Mouse (Mus musculus) midbrain, embryonic 10.5 days (tissue): ENCODE data around the gene Pop7. TPM values are rescaled to one million over a fixed set of nuclear protein-coding genes. Genes with fewer than 3 reads are reported as not detected.

ENCODE experiments used
- DNase-seq: peaks from one replicate; pipeline ENCODE4 v3.0.0-alpha.2; 2017; ENCODE audit warnings: low spot score
- H3K27ac ChIP-seq: fragments of 300-500 bp; sonication (generic); replicated peaks from 2 replicates; pipeline ENCODE4 v1.5.1; 2016; ENCODE audit warnings: mild to moderate bottlenecking
- H3K27me3 ChIP-seq: fragments of 300-500 bp; sonication (generic); 2 replicates; pipeline ENCODE4 v1.6.1; 2016; ENCODE audit warnings: low read depth, mild to moderate bottlenecking; ENCODE audit not compliant: poor library complexity, severe bottlenecking
- H3K36me3 ChIP-seq: fragments of 300-500 bp; sonication (generic); 2 replicates; pipeline ENCODE4 v1.6.1; 2016; ENCODE audit warnings: mild to moderate bottlenecking, moderate library complexity
- H3K4me1 ChIP-seq: fragments of 300-500 bp; sonication (generic); 2 replicates; pipeline ENCODE4 v1.6.1; 2016
- H3K4me3 ChIP-seq: fragments of 300-500 bp; sonication (generic); 2 replicates; pipeline ENCODE4 v1.5.1; 2016; ENCODE audit warnings: mild to moderate bottlenecking, moderate library complexity
- H3K9me3 ChIP-seq: fragments of 300-500 bp; sonication (generic); replicated peaks from 2 replicates; pipeline ENCODE4 v1.6.1; 2016; ENCODE audit warnings: mild to moderate bottlenecking
- WGBS: fragments of 180-500 bp; shearing (Covaris S2); methylation state at CpG from one replicate; pipeline ENCODE4 v1.1.7; 2016; 5-methylcytosine and 5-hydroxymethylcytosine counted together
- microRNA-seq: library from miRNA; unstranded; fragments of <30 nt; microRNA quantifications from one replicate; pipeline ENCODE4, GENCODE M21; 2017
- polyA plus RNA-seq: library from polyadenylated mRNA; unstranded; fragments of >200 nt; fragmentation: Nextera tagmentation; extraction: Ambion mirVana; gene quantifications from 2 replicates; pipeline ENCODE4 v1.2.1, GENCODE M21; 2016

Gene Pop7
- polyA plus RNA-seq, 1 experiment from 2014 or later: 55.3 TPM

GRCm38 (mm10) chr5:137472252-137472904 is 29.9 kb downstream of the Pop7 start:
- Histone ChIP-seq H3K9me3 (no peaks in the 10 kb centered on the region), H3K4me1 (peaks cover 18% of the 10 kb centered on the region), H3K27ac (no peak overlapping the region), H3K36me3 (no peaks in the 10 kb centered on the region), H3K4me3 (no peak overlapping the region), H3K27me3 (no peaks in the 10 kb centered on the region)
- 73% methylated on average over 5 of the region's 5 CpGs for WGBS
- DNase-seq: no peak

- no peak overlapping the region for H3K27ac ChIP-seq
- WGBS: 90% methylated on average over 6 of the region's 6 CpGs
Observed at GRCm38 (mm10) chr5:137466946-137467345, 35.4 kb downstream of the Pop7 start.

GRCm38 (mm10) chr5:137465049-137465448 is 37.3 kb downstream of the Pop7 start:
- DNase-seq: no peak
- Histone ChIP-seq H3K9me3 (no peaks in the 10 kb centered on the region), H3K4me1 (no peaks in the 10 kb centered on the region), H3K36me3 (no peaks in the 10 kb centered on the region), H3K27me3 (no peaks in the 10 kb centered on the region), H3K4me3 (no peak overlapping the region), H3K27ac (no peak overlapping the region)
- WGBS: 53% methylated on average over 3 of the region's 3 CpGs

More at GRCm38 (mm10) chr5:137466946-137467345, 35.4 kb downstream of the Pop7 start:
- Histone ChIP-seq H3K4me1 (no peaks in the 10 kb centered on the region), H3K4me3 (no peak overlapping the region), H3K27me3 (no peaks in the 10 kb centered on the region), H3K9me3 (no peaks in the 10 kb centered on the region), H3K36me3 (no peaks in the 10 kb centered on the region)
- no peak for DNase-seq

- H3K9me3 ChIP-seq: no peaks in the 10 kb centered on the region
- no peak for DNase-seq
- no peak overlapping the region for H3K4me3 ChIP-seq
- H3K36me3 ChIP-seq: no peaks in the 10 kb centered on the region
- no peaks in the 10 kb centered on the region for H3K4me1 ChIP-seq
- WGBS: 76% methylated on average over 7 of the region's 7 CpGs
- H3K27ac ChIP-seq: no peak overlapping the region
- H3K27me3 ChIP-seq: no peaks in the 10 kb centered on the region
Observed at GRCm38 (mm10) chr5:137455866-137456591, 46.3 kb downstream of the Pop7 start.

GRCm38 (mm10) chr5:137455206-137455605 is 47.1 kb downstream of the Pop7 start:
- Histone ChIP-seq H3K9me3 (no peaks in the 10 kb centered on the region), H3K27ac (no peak overlapping the region), H3K27me3 (no peaks in the 10 kb centered on the region), H3K36me3 (no peaks in the 10 kb centered on the region), H3K4me1 (no peaks in the 10 kb centered on the region), H3K4me3 (no peak overlapping the region)
- 86% methylated on average over 6 of the region's 6 CpGs for WGBS
- DNase-seq: no peak

Small RNA genes lying within 50 kb of the gene (microRNA-seq; reads per million reads assigned to microRNA genes)
- gene Mir6418: 1.2 reads per million

Other genes starting within 250 kb of the Pop7 start
- 3.4 and 4.8 TPM in 2 replicates for gene Ache, start 215.0 kb downstream of the Pop7 start, polyA plus RNA-seq
- gene Ufsp1, start 207.9 kb downstream of the Pop7 start, polyA plus RNA-seq: 9.6 and 11.0 TPM in 2 replicates
- gene Srrt, start 194.8 kb downstream of the Pop7 start, polyA plus RNA-seq: 190 and 192 TPM in 2 replicates
- gene Trip6, start 188.1 kb downstream of the Pop7 start, polyA plus RNA-seq: 61.0 and 61.1 TPM in 2 replicates
- gene Slc12a9, start 168.9 kb downstream of the Pop7 start, polyA plus RNA-seq: 12.0 and 14.3 TPM in 2 replicates
- 28.9 and 30.0 TPM in 2 replicates for gene Ephb4, start 152.4 kb downstream of the Pop7 start, polyA plus RNA-seq
- 0.07 and 0.09 TPM in 2 replicates for gene Zan, start 25.5 kb downstream of the Pop7 start, polyA plus RNA-seq
- 15.1 and 16.4 TPM in 2 replicates for gene Gigyf1, start 16.0 kb upstream of the Pop7 start, polyA plus RNA-seq
- gene Epo, start 30.7 kb upstream of the Pop7 start, polyA plus RNA-seq: 2.6 and 5.5 TPM in 2 replicates
- 400 and 414 TPM in 2 replicates for gene Gnb2, start 31.0 kb upstream of the Pop7 start, polyA plus RNA-seq
- 9.4 and 27.5 TPM in 2 replicates for gene Actl6b, start 51.0 kb upstream of the Pop7 start, polyA plus RNA-seq
- gene Tfr2, start 67.3 kb upstream of the Pop7 start, polyA plus RNA-seq: 1.9 and 2.2 TPM in 2 replicates
- gene Mospd3, start 98.5 kb upstream of the Pop7 start, polyA plus RNA-seq: 14.0 and 19.4 TPM in 2 replicates
- 61.4 and 68.2 TPM in 2 replicates for gene Pcolce, start 111.3 kb upstream of the Pop7 start, polyA plus RNA-seq
- gene Fbxo24, start 126.5 kb upstream of the Pop7 start, polyA plus RNA-seq: 0.25 and 0.28 TPM in 2 replicates
- gene Lrch4, start 126.6 kb upstream of the Pop7 start, polyA plus RNA-seq: 27.2 and 32.7 TPM in 2 replicates
- 14.0 and 15.4 TPM in 2 replicates for gene Gm20605, start 126.7 kb upstream of the Pop7 start, polyA plus RNA-seq
- 7.7 and 7.8 TPM in 2 replicates for gene Sap25, start 138.8 kb upstream of the Pop7 start, polyA plus RNA-seq
- 0.36 and 0.48 TPM in 2 replicates for gene Irs3, start 143.2 kb upstream of the Pop7 start, polyA plus RNA-seq
- gene Agfg2, start 182.2 kb upstream of the Pop7 start, polyA plus RNA-seq: 27.2 and 28.8 TPM in 2 replicates
- gene Nyap1, start 239.1 kb upstream of the Pop7 start, polyA plus RNA-seq: 5.1 and 8.4 TPM in 2 replicates
- gene Tsc22d4, start 243.2 kb upstream of the Pop7 start, polyA plus RNA-seq: 75.6 and 75.8 TPM in 2 replicates